ENCODE assay signal across 10 mouse cellular contexts in the genomic region with DNA sequence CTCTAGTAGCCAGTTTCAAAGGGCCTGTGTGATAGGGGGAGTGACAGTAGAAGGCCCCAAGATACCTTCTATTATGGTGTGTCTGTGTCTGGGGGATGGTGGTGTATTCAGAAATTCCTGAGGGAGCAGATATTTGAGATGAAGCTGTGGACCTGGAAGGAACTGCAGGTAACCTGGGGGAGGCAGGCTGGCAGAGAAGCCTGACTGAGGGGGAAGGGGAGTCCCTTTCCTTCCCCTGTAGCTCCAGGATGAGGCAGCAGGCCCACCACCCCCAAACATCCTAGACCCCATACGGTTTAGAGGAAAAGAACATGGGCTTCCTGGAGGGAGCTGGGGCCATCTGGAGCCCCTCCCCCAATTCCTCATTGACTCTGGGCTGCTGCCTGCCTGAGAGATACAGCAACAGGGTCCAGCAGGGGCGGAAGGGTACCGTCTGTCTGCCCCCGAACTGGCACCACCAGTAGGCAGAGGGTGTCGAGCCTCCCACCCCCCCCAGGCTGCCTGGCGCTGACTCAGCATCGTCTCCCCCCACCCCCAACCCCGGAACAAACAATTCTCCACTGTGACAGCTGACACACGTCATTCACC. TPM values are rescaled to one million over a fixed set of nuclear protein-coding genes. Genes with fewer than 3 reads are reported as not detected.
A peak's percentile ranks its signal among the peaks of the same experiment; 100 is the strongest.
DNase-seq lines count a peak whose midpoint lies in the region; ATAC-seq and TF ChIP-seq lines count a peak whose summit lies in the region.
"Had no signal": no experiment of that assay in that cellular context is flagged by ENCODE, and none has a peak within 500 bp of the region (broad histone marks: within the 10 kb centered on the region; RNA-seq: fewer than 3 reads in every experiment).

No protein-coding gene starts in this region.

- H3K36me3 ChIP-seq in neural tube, embryonic 11.5 days (ENCODE audit: control insufficient read depth, insufficient read depth, low read length), result peaks cover 13% of the 10 kb centered on the region
- H3K36me3 ChIP-seq in hindbrain, embryonic 11.5 days (ENCODE audit: control insufficient read depth, insufficient read depth, low read length), result peaks cover 4% of the 10 kb centered on the region; the same call in 1 of the 2 replicates
- H3K36me3 ChIP-seq in limb, embryonic 14.5 days (ENCODE audit: control insufficient read depth, insufficient read depth, low read length), result peaks cover 44% of the 10 kb centered on the region
- peaks cover 27% of the 10 kb centered on the region for H3K36me3 ChIP-seq in stomach, postnatal 0 days (ENCODE audit: control insufficient read depth, insufficient read depth, low read length)

- no peak overlapping the region for H3K27ac ChIP-seq in neural tube, embryonic 11.5 days (ENCODE audit: low read depth, low read length)
- H3K27ac ChIP-seq in hindbrain, embryonic 11.5 days (ENCODE audit: low read depth, low read length), result 0 out of 2 replicates have a peak overlapping the region, but pooled peaks have one; percentile 75
- H3K27ac ChIP-seq in limb, embryonic 14.5 days (replicated peaks; ENCODE audit: low read depth, low read length), result no peak overlapping the region
- H3K27ac ChIP-seq in stomach, postnatal 0 days (replicated peaks), result no peak overlapping the region

- peak; percentile 15 for DNase-seq in neural tube, embryonic 11.5 days (ENCODE audit: low spot score)
- DNase-seq in neural tube, embryonic 10.5 days (ENCODE audit: extremely low spot score, low spot score), result no peak
- DNase-seq in hindbrain, embryonic 11.5 days (ENCODE audit: low spot score), result peak; percentile 44
- DNase-seq in limb, embryonic 14.5 days (ENCODE audit: low spot score), result no peak
- peak; percentile 24 for DNase-seq in stomach, postnatal 0 days (ENCODE audit: low spot score)
- no peak for DNase-seq in thymus, postnatal 36 days
- no peak for DNase-seq in frontal cortex, adult 2 months (ENCODE audit: extremely low spot score in 1 of 2, low spot score in 1 of 2)
- no peak for DNase-seq in lung, postnatal 14 days
- DNase-seq: kidney, postnatal 36 days; lung, postnatal 4 days had no signal

- peak overlapping the region; percentile 70 for H3K4me3 ChIP-seq in neural tube, embryonic 11.5 days (ENCODE audit: low read depth, low read length)
- H3K4me3 ChIP-seq in hindbrain, embryonic 11.5 days (ENCODE audit: low read depth, low read length), result peak overlapping the region; percentile 69
- no peak overlapping the region for H3K4me3 ChIP-seq in limb, embryonic 14.5 days (replicated peaks; ENCODE audit: low read length)
- H3K4me3 ChIP-seq in stomach, postnatal 0 days (ENCODE audit: low read depth, low read length), result no peak overlapping the region

- peak overlapping the region; percentile 98 for H3K4me2 ChIP-seq in neural tube, embryonic 11.5 days (ENCODE audit: low read depth)
- peak overlapping the region; percentile 94 for H3K4me2 ChIP-seq in hindbrain, embryonic 11.5 days (replicated peaks; ENCODE audit: low read depth, low read length)
- peak overlapping the region; percentile 99; the same call in 1 of the 2 replicates for H3K4me2 ChIP-seq in limb, embryonic 14.5 days (replicated peaks; ENCODE audit: low read depth, low read length, severe bottlenecking)
- H3K4me2 ChIP-seq in stomach, postnatal 0 days (replicated peaks; ENCODE audit: low read depth), result no peak overlapping the region

- H3K27me3 ChIP-seq in neural tube, embryonic 11.5 days (ENCODE audit: control insufficient read depth, insufficient read depth, low read length), result no peaks in the 10 kb centered on the region
- H3K27me3 ChIP-seq in hindbrain, embryonic 11.5 days (ENCODE audit: control insufficient read depth, insufficient read depth, low read length), result no peaks in the 10 kb centered on the region
- H3K27me3 ChIP-seq in limb, embryonic 14.5 days (ENCODE audit: control insufficient read depth, insufficient read depth, low read length), result no peaks in the 10 kb centered on the region
- no peaks in the 10 kb centered on the region for H3K27me3 ChIP-seq in stomach, postnatal 0 days (ENCODE audit: control insufficient read depth, insufficient read depth, low read length)

- ATAC-seq in neural tube, embryonic 11.5 days (ENCODE audit: insufficient read depth, low FRiP score, low TSS enrichment), result no peak
- no peak for ATAC-seq in hindbrain, embryonic 11.5 days (ENCODE audit: low FRiP score)
- ATAC-seq in limb, embryonic 14.5 days (ENCODE audit: low FRiP score, low read depth), result no peak
- ATAC-seq in stomach, postnatal 0 days (ENCODE audit: low FRiP score, low TSS enrichment), result no peak

- no peak for TF ChIP-seq EP300 in stomach, postnatal 0 days (optimal IDR thresholded peaks at IDR 0.05)

- no peak for TF ChIP-seq POLR2A in limb, embryonic 14.5 days (IDR thresholded peaks at IDR 0.05; ENCODE audit: borderline replicate concordance, extremely low read depth, insufficient read depth, insufficient read length)

- H3K9me3 ChIP-seq in neural tube, embryonic 11.5 days (ENCODE audit: control insufficient read depth, low read length), result no peaks in the 10 kb centered on the region
- H3K9me3 ChIP-seq in hindbrain, embryonic 11.5 days (ENCODE audit: control insufficient read depth, low read length), result no peaks in the 10 kb centered on the region
- no peaks in the 10 kb centered on the region for H3K9me3 ChIP-seq in limb, embryonic 14.5 days (ENCODE audit: control insufficient read depth, low read length)
- no peaks in the 10 kb centered on the region for H3K9me3 ChIP-seq in stomach, postnatal 0 days (ENCODE audit: control insufficient read depth, low read length)

- TF ChIP-seq CTCF in stomach, postnatal 0 days (IDR thresholded peaks at IDR 0.05; ENCODE audit: low read depth), result no peak

- peaks cover 38% of the 10 kb centered on the region for H3K4me1 ChIP-seq in neural tube, embryonic 11.5 days (ENCODE audit: control insufficient read depth, insufficient read depth, low read length)
- peaks cover 24% of the 10 kb centered on the region for H3K4me1 ChIP-seq in hindbrain, embryonic 11.5 days (replicated peaks; ENCODE audit: control insufficient read depth, insufficient read depth, low read length)
- peaks cover 38% of the 10 kb centered on the region for H3K4me1 ChIP-seq in limb, embryonic 14.5 days (ENCODE audit: control insufficient read depth, insufficient read depth, low read length)
- 0 out of 2 replicates have a peak, but pooled peaks cover 5% of the 10 kb centered on the region for H3K4me1 ChIP-seq in stomach, postnatal 0 days (replicated peaks; ENCODE audit: control insufficient read depth, insufficient read depth)

- peak overlapping the region; percentile 44 for H3K9ac ChIP-seq in neural tube, embryonic 11.5 days (ENCODE audit: low read length)
- peak overlapping the region; percentile 86 for H3K9ac ChIP-seq in hindbrain, embryonic 11.5 days (ENCODE audit: low read depth, low read length)
- H3K9ac ChIP-seq in limb, embryonic 14.5 days (ENCODE audit: low read depth, low read length, severe bottlenecking), result peak overlapping the region; percentile 34
- no peak overlapping the region for H3K9ac ChIP-seq in stomach, postnatal 0 days (ENCODE audit: low read length)

- 17% methylated on average over 9 of the region's 9 CpGs for WGBS in neural tube, embryonic 11.5 days
- WGBS in hindbrain, embryonic 11.5 days, result 7% methylated on average over 9 of the region's 9 CpGs
- WGBS in limb, embryonic 14.5 days, result 7% methylated on average over 9 of the region's 9 CpGs
- WGBS in stomach, postnatal 0 days, result 11% methylated on average over 9 of the region's 9 CpGs

RNA-seq across cellular contexts. Expression of gene Cnih2, which starts 2.3 kb away (rescaled TPM):
- 110 and 127 TPM in 2 replicates for polyA plus RNA-seq in neural tube, embryonic 11.5 days (2014; fragmentation: Nextera tagmentation; extraction: Ambion mirVana)
- polyA plus RNA-seq in hindbrain, embryonic 11.5 days (2014; fragmentation: Nextera tagmentation; extraction: Ambion mirVana), result 126 and 128 TPM in 2 replicates
- polyA plus RNA-seq in limb, embryonic 14.5 days (2012; rRNA removed), result 40.8 and 60.9 TPM in 2 replicates
- 40.5 and 45.1 TPM in 2 replicates for polyA plus RNA-seq in limb, embryonic 14.5 days (2014; fragmentation: Nextera tagmentation; extraction: Ambion mirVana)
- 5.6 and 7.1 TPM in 2 replicates for polyA plus RNA-seq in stomach, postnatal 0 days (2015; fragmentation: Nextera tagmentation; extraction: Ambion mirVana)
- polyA plus RNA-seq in frontal cortex, adult 2 months (2012; rRNA removed), result 383 and 422 TPM in 2 replicates

RNA-seq across cellular contexts. Expression of gene Yif1a, which starts 7.6 kb away (rescaled TPM):
- polyA plus RNA-seq in neural tube, embryonic 11.5 days (2014; fragmentation: Nextera tagmentation; extraction: Ambion mirVana), result 80.4 and 88.0 TPM in 2 replicates
- polyA plus RNA-seq in hindbrain, embryonic 11.5 days (2014; fragmentation: Nextera tagmentation; extraction: Ambion mirVana), result 75.6 and 81.3 TPM in 2 replicates
- polyA plus RNA-seq in limb, embryonic 14.5 days (2012; rRNA removed), result 121 and 130 TPM in 2 replicates
- 129 and 144 TPM in 2 replicates for polyA plus RNA-seq in limb, embryonic 14.5 days (2014; fragmentation: Nextera tagmentation; extraction: Ambion mirVana)
- 128 and 131 TPM in 2 replicates for polyA plus RNA-seq in stomach, postnatal 0 days (2015; fragmentation: Nextera tagmentation; extraction: Ambion mirVana)
- polyA plus RNA-seq in frontal cortex, adult 2 months (2012; rRNA removed), result 44.7 and 45.1 TPM in 2 replicates

RNA-seq across cellular contexts. Expression of gene Tmem151a, which starts 10.7 kb away (rescaled TPM):
- polyA plus RNA-seq in neural tube, embryonic 11.5 days (2014; fragmentation: Nextera tagmentation; extraction: Ambion mirVana), result 1.8 and 2.0 TPM in 2 replicates
- 1.6 and 1.8 TPM in 2 replicates for polyA plus RNA-seq in hindbrain, embryonic 11.5 days (2014; fragmentation: Nextera tagmentation; extraction: Ambion mirVana)
- polyA plus RNA-seq in limb, embryonic 14.5 days (2012; rRNA removed), result 0.96 and 1.4 TPM in 2 replicates
- 1.8 and 2.1 TPM in 2 replicates for polyA plus RNA-seq in limb, embryonic 14.5 days (2014; fragmentation: Nextera tagmentation; extraction: Ambion mirVana)
- 10.4 and 11.4 TPM in 2 replicates for polyA plus RNA-seq in stomach, postnatal 0 days (2015; fragmentation: Nextera tagmentation; extraction: Ambion mirVana)
- 106 and 122 TPM in 2 replicates for polyA plus RNA-seq in frontal cortex, adult 2 months (2012; rRNA removed)

RNA-seq across cellular contexts. Expression of gene Rab1b, which starts 10.9 kb away (rescaled TPM):
- 250 and 266 TPM in 2 replicates for polyA plus RNA-seq in neural tube, embryonic 11.5 days (2014; fragmentation: Nextera tagmentation; extraction: Ambion mirVana)
- 217 and 230 TPM in 2 replicates for polyA plus RNA-seq in hindbrain, embryonic 11.5 days (2014; fragmentation: Nextera tagmentation; extraction: Ambion mirVana)
- polyA plus RNA-seq in limb, embryonic 14.5 days (2012; rRNA removed), result 192 and 235 TPM in 2 replicates
- 249 and 255 TPM in 2 replicates for polyA plus RNA-seq in limb, embryonic 14.5 days (2014; fragmentation: Nextera tagmentation; extraction: Ambion mirVana)
- polyA plus RNA-seq in stomach, postnatal 0 days (2015; fragmentation: Nextera tagmentation; extraction: Ambion mirVana), result 183 and 194 TPM in 2 replicates
- 190 and 208 TPM in 2 replicates for polyA plus RNA-seq in frontal cortex, adult 2 months (2012; rRNA removed)

RNA-seq across cellular contexts. Expression of gene Klc2, which starts 22.4 kb away (rescaled TPM):
- 40.2 and 43.5 TPM in 2 replicates for polyA plus RNA-seq in neural tube, embryonic 11.5 days (2014; fragmentation: Nextera tagmentation; extraction: Ambion mirVana)
- 34.6 and 36.5 TPM in 2 replicates for polyA plus RNA-seq in hindbrain, embryonic 11.5 days (2014; fragmentation: Nextera tagmentation; extraction: Ambion mirVana)
- 45.8 and 54.0 TPM in 2 replicates for polyA plus RNA-seq in limb, embryonic 14.5 days (2012; rRNA removed)
- polyA plus RNA-seq in limb, embryonic 14.5 days (2014; fragmentation: Nextera tagmentation; extraction: Ambion mirVana), result 14.9 and 16.3 TPM in 2 replicates
- polyA plus RNA-seq in stomach, postnatal 0 days (2015; fragmentation: Nextera tagmentation; extraction: Ambion mirVana), result 8.7 and 8.8 TPM in 2 replicates
- polyA plus RNA-seq in frontal cortex, adult 2 months (2012; rRNA removed), result 183 and 187 TPM in 2 replicates

Comparison
In these comparisons a context has a peak if more than half of its experiments do, and no peak if none do; other contexts are left out.
1. DNase-seq: peak in neural tube, embryonic 11.5 days (single experiment), hindbrain, embryonic 11.5 days (single experiment) and stomach, postnatal 0 days (single experiment); none in neural tube, embryonic 10.5 days (single experiment), limb, embryonic 14.5 days (single experiment), thymus, postnatal 36 days (0 of 2), frontal cortex, adult 2 months (0 of 2) and lung, postnatal 14 days (single experiment).
2. H3K4me3 ChIP-seq: peak in neural tube, embryonic 11.5 days (single experiment) and hindbrain, embryonic 11.5 days (single experiment); none in limb, embryonic 14.5 days (single experiment) and stomach, postnatal 0 days (single experiment).